Mouse (Mus musculus): ENCODE measurements at regions not wholly inside any gene's neighbourhood (a gene's known extent, or its start where the extent isn't known, plus 50 kb on each side); places are given as distances from the start of the nearest gene placed in this dataset.

DNA sequence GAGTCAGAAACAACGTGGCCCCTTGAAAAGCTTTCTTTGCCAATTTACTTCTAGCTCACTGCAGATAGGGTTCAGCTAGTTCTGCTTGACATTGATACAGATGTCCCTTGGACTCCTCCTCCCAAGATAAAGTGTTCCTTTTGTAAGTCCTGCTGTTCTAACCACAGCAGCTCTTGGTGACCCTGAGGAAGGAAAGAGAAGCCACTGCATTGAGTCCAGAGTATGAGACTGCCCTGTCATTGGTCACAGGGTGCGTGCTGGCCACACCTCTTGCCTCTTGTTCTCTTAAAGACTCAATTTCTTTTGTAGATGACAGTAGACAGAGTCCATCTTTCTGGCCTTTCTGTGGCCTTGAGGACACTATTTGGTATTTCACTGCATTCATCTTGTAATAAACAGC, 74.7 kb upstream of the Zc3h12c start:
- no peak overlapping the region for H3K27ac ChIP-seq (ENCODE audit: low read length)
- 87% methylated on average over 2 of the region's 2 CpGs for WGBS

DNA sequence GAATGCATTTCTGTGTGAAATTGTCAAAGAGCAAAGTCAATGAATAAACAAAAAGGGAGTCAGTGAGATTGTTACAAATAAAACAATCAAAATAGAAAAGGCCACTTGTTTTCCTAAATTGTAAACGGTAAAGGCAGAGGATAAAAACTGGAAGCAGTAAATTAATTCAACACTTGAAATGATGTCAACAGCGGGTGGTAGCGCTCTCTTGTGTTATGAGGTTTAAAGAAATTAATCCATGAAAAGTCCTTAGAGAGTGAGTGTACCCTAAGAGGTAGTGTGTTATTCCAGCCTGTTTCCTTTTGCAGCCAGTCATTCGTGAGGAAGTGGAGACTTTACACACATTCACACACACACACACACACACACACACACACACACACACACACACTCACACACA, 73.2 kb upstream of the Zc3h12c start:
- no peaks in the 10 kb centered on the region for H3K4me1 ChIP-seq (replicated peaks; ENCODE audit: control insufficient read depth, insufficient read depth, low read length)
- H3K9ac ChIP-seq (ENCODE audit: low read length) = no peak overlapping the region
- no peaks in the 10 kb centered on the region for H3K9me3 ChIP-seq (ENCODE audit: control insufficient read depth, low read length)
- H3K36me3 ChIP-seq (ENCODE audit: control insufficient read depth, insufficient read depth, low read length) = no peaks in the 10 kb centered on the region
- no peak overlapping the region for H3K4me2 ChIP-seq (ENCODE audit: low read depth, low read length)
- 62% methylated on average over 4 of the region's 4 CpGs for WGBS
- no peak overlapping the region for H3K4me3 ChIP-seq (ENCODE audit: low read length)
- no peaks in the 10 kb centered on the region for H3K27me3 ChIP-seq (ENCODE audit: control insufficient read depth, insufficient read depth, low read depth, low read length)
- ATAC-seq (ENCODE audit: low read depth) = no peak
- no peak overlapping the region for H3K27ac ChIP-seq (ENCODE audit: low read length)

More for the DNA sequence above, 74.7 kb upstream of the Zc3h12c start:
- no peaks in the 10 kb centered on the region for H3K9me3 ChIP-seq (ENCODE audit: control insufficient read depth, low read length)
- no peaks in the 10 kb centered on the region for H3K27me3 ChIP-seq (ENCODE audit: control insufficient read depth, insufficient read depth, low read depth, low read length)
- H3K36me3 ChIP-seq (ENCODE audit: control insufficient read depth, insufficient read depth, low read length) = no peaks in the 10 kb centered on the region
- H3K4me1 ChIP-seq (replicated peaks; ENCODE audit: control insufficient read depth, insufficient read depth, low read length) = no peaks in the 10 kb centered on the region
- no peak overlapping the region for H3K4me3 ChIP-seq (ENCODE audit: low read length)
- no peak for ATAC-seq (ENCODE audit: low read depth)
- no peak overlapping the region for H3K9ac ChIP-seq (ENCODE audit: low read length)
- H3K4me2 ChIP-seq (ENCODE audit: low read depth, low read length) = no peak overlapping the region

DNA sequence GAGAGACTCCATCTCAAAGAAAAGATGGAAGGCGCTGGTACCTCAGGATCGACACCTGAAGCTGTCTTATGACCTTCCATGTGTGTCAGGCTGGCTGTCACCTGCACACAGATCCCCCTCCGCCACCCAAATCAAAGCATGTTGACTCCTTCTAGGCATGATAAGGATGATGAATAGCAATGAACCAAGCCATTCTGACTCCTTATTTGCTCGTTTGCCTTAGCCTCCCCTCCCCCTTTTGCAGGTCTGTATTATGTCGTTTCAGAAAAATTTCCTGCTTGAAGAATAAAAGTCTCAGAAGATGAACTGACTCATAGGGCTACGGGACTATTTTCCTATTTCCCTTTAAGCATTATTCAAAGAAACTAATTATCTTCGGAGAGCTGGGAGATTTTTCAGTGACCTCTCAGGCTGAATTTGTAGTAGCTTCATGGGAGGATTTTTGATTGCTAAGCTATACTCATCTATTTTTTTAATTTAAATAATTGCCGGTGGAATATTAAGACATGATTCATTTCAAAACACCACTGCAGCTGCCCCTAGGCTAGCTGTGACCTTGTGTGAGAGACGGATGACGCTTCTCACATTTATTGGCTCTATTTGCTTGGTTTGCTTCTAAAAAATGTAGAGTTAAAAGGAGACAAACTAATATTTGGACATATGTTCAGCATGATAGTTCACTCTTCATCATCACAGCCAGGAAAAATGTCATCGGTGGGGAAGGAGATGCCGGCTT, 72.4 kb upstream of the Zc3h12c start:
- Histone ChIP-seq H3K4me3 (ENCODE audit: low read length) (no peak overlapping the region), H3K9ac (ENCODE audit: low read length) (no peak overlapping the region), H3K9me3 (ENCODE audit: control insufficient read depth, low read length) (no peaks in the 10 kb centered on the region), H3K27me3 (ENCODE audit: control insufficient read depth, insufficient read depth, low read depth, low read length) (no peaks in the 10 kb centered on the region), H3K36me3 (ENCODE audit: control insufficient read depth, insufficient read depth, low read length) (no peaks in the 10 kb centered on the region), H3K4me2 (ENCODE audit: low read depth, low read length) (no peak overlapping the region), H3K27ac (ENCODE audit: low read length) (no peak overlapping the region), H3K4me1 (replicated peaks; ENCODE audit: control insufficient read depth, insufficient read depth, low read length) (no peaks in the 10 kb centered on the region)
- WGBS = 46% methylated on average over 12 of the region's 12 CpGs
- no peak for ATAC-seq (ENCODE audit: low read depth)

DNA sequence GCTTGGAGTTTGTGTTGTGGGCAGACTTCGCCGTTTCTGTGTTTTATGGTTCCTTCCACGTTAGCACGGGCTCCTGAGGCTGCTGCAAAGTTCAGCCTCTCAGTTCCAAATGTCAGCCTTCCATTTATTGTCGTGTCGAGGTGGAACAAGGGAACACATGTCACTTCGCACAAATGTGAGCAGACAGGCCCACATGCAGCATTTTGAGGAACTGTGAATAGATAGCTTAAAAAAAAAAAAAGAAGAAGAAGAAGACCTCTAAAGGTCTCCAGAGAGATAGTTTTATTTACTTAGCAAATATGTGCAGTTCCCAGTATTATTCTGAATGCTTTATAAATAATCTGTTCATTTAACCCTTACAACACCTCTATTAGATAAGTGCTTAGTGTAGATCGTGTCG, 66.4 kb upstream of the Zc3h12c start:
- H3K4me1 ChIP-seq (replicated peaks; ENCODE audit: control insufficient read depth, insufficient read depth, low read length) = no peaks in the 10 kb centered on the region
- no peak for ATAC-seq (ENCODE audit: low read depth)
- H3K4me3 ChIP-seq (ENCODE audit: low read length) = no peak overlapping the region
- WGBS = 67% methylated on average over 9 of the region's 9 CpGs
- H3K27me3 ChIP-seq (ENCODE audit: control insufficient read depth, insufficient read depth, low read depth, low read length) = no peaks in the 10 kb centered on the region
- H3K27ac ChIP-seq (ENCODE audit: low read length) = no peak overlapping the region
- H3K36me3 ChIP-seq (ENCODE audit: control insufficient read depth, insufficient read depth, low read length) = no peaks in the 10 kb centered on the region
- no peak overlapping the region for H3K4me2 ChIP-seq (ENCODE audit: low read depth, low read length)
- no peak overlapping the region for H3K9ac ChIP-seq (ENCODE audit: low read length)
- no peaks in the 10 kb centered on the region for H3K9me3 ChIP-seq (ENCODE audit: control insufficient read depth, low read length)

DNA sequence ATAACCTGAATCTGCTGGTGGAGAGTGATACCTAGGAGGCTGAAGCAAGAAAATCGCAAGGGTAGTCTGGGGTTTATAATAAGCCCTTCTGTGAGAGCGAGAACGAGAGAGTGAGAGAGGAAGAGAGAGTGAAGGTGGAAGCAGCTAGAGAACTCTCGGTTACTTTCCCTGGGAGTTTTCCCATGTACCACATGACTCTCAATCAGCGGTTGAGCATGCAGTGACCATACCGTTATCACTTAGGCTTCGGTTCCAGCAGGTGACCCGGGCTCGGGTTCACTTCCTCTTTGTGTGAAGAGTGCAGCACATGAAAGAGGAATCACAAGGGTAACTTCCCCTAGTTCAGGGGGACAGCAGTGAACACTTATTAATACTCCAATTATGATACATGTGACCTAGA, 61.2 kb upstream of the Zc3h12c start:
- Histone ChIP-seq H3K9ac (ENCODE audit: low read length) (no peak overlapping the region), H3K4me1 (replicated peaks; ENCODE audit: control insufficient read depth, insufficient read depth, low read length) (no peaks in the 10 kb centered on the region)
- ATAC-seq (ENCODE audit: low read depth) = no peak

DNA sequence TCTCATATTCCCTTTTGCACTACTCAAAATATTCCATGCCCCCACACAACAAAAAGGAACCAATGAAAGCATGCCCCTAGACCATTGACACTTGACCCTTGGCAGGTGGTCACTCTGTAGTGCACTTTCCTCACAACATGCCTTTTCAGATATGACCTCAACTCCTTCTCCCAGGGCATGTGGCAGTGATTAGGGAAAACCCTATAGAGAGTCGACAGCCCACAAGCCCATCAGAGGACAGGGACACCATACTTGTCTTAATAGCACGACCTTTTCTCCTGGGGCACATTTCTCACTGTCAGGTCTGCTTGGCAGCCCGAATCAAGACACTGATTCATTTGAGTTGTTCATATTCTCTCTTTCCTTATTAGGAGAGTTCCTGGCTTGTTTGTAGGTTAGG, 57.3 kb upstream of the Zc3h12c start:
- no peak for ATAC-seq (ENCODE audit: low read depth)
- Histone ChIP-seq H3K36me3 (ENCODE audit: control insufficient read depth, insufficient read depth, low read length) (no peaks in the 10 kb centered on the region), H3K4me2 (ENCODE audit: low read depth, low read length) (no peak overlapping the region), H3K27ac (ENCODE audit: low read length) (no peak overlapping the region), H3K4me3 (ENCODE audit: low read length) (no peak overlapping the region), H3K9me3 (ENCODE audit: control insufficient read depth, low read length) (no peaks in the 10 kb centered on the region), H3K4me1 (replicated peaks; ENCODE audit: control insufficient read depth, insufficient read depth, low read length) (no peaks in the 10 kb centered on the region), H3K27me3 (ENCODE audit: control insufficient read depth, insufficient read depth, low read depth, low read length) (no peaks in the 10 kb centered on the region), H3K9ac (ENCODE audit: low read length) (no peak overlapping the region)
- WGBS = 63% methylated on average over 3 of the region's 3 CpGs

More for the DNA sequence above, 61.2 kb upstream of the Zc3h12c start:
- H3K36me3 ChIP-seq (ENCODE audit: control insufficient read depth, insufficient read depth, low read length) = no peaks in the 10 kb centered on the region
- H3K4me2 ChIP-seq (ENCODE audit: low read depth, low read length) = no peak overlapping the region
- H3K9me3 ChIP-seq (ENCODE audit: control insufficient read depth, low read length) = no peaks in the 10 kb centered on the region
- H3K4me3 ChIP-seq (ENCODE audit: low read length) = no peak overlapping the region
- 72% methylated on average over 9 of the region's 9 CpGs for WGBS
- no peak overlapping the region for H3K27ac ChIP-seq (ENCODE audit: low read length)
- no peaks in the 10 kb centered on the region for H3K27me3 ChIP-seq (ENCODE audit: control insufficient read depth, insufficient read depth, low read depth, low read length)

DNA sequence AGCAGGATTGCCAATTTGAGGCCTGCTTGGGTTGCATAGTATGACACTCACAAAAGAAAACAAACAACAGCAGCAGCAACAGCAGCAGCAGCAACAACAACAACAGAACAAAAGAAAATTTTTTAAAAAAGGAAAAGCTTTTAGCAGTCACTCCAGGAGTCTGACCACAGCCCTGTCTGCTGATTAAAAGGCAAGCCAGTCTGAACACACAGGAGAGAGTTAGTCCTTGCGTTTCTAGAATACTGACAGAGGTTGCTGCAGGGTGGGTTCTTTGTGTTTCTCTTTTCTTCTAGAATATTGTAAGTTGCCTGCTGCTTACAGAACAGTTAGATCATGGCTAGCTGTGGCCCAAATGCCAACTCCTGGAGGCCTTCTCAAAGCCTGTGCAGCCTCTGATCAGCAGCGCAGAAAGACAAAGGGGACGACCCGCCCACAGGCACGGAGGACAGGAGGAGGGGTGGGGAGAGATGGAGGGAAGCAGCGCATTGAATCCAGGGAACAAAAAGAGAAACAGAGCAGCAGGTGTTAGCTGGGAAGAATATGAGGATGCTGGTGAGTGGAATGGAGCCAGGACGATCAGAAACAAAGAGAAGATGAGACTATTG, 55.2 kb upstream of the Zc3h12c start:
- no peaks in the 10 kb centered on the region for H3K27me3 ChIP-seq (ENCODE audit: control insufficient read depth, insufficient read depth, low read depth, low read length)
- no peaks in the 10 kb centered on the region for H3K4me1 ChIP-seq (replicated peaks; ENCODE audit: control insufficient read depth, insufficient read depth, low read length)
- no peak overlapping the region for H3K4me3 ChIP-seq (ENCODE audit: low read length)
- ATAC-seq (ENCODE audit: low read depth) = no peak
- H3K36me3 ChIP-seq (ENCODE audit: control insufficient read depth, insufficient read depth, low read length) = no peaks in the 10 kb centered on the region
- H3K27ac ChIP-seq (ENCODE audit: low read length) = no peak overlapping the region
- H3K4me2 ChIP-seq (ENCODE audit: low read depth, low read length) = no peak overlapping the region
- 41% methylated on average over 7 of the region's 7 CpGs for WGBS
- no peaks in the 10 kb centered on the region for H3K9me3 ChIP-seq (ENCODE audit: control insufficient read depth, low read length)
- H3K9ac ChIP-seq (ENCODE audit: low read length) = no peak overlapping the region
